In genomic region chr10:96181883-96182628, GRCm38 (mm10) we compare ENCODE assay signal across 15 mouse cellular contexts. TPM values are rescaled to one million over a fixed set of nuclear protein-coding genes. Genes with fewer than 3 reads are reported as not detected.
DNase-seq lines count a peak whose midpoint lies in the region; ATAC-seq and TF ChIP-seq lines count a peak whose summit lies in the region.
"Had no signal": no experiment of that assay in that cellular context is flagged by ENCODE, and none has a peak within 500 bp of the region (broad histone marks: within the 10 kb centered on the region; RNA-seq: fewer than 3 reads in every experiment).

No protein-coding gene starts in this region.

- intact Hi-C loops in left cerebral cortex, adult 2 months (cut with DNase I), result no loop called here
- intact Hi-C loops in left cerebral cortex, postnatal 25 days (cut with DNase I), result no loop called here

- TF ChIP-seq CTCF in left cerebral cortex, adult 2 months (IDR thresholded peaks at IDR 0.05), result peak; percentile 20

- ATAC-seq in forebrain, embryonic 16.5 days, result 0 out of 2 replicates have a peak, but pooled peaks have one; percentile 33
- ATAC-seq in forebrain, embryonic 15.5 days (replicated peaks), result no peak
- no peak for ATAC-seq in hindbrain, embryonic 11.5 days (ENCODE audit: low FRiP score)

- no peak overlapping the region for H3K27ac ChIP-seq in forebrain, embryonic 16.5 days (ENCODE audit: low read length)
- no peak overlapping the region for H3K27ac ChIP-seq in forebrain, embryonic 15.5 days (replicated peaks)
- no peak overlapping the region for H3K27ac ChIP-seq in left cerebral cortex, adult 2 months
- no peak overlapping the region for H3K27ac ChIP-seq in hindbrain, embryonic 11.5 days (ENCODE audit: low read depth, low read length)
- H3K27ac ChIP-seq: midbrain, embryonic 12.5 days had no signal

- no peaks in the 10 kb centered on the region for H3K27me3 ChIP-seq in forebrain, embryonic 16.5 days (replicated peaks; ENCODE audit: control insufficient read depth, insufficient read depth, low read length)
- no peaks in the 10 kb centered on the region for H3K27me3 ChIP-seq in forebrain, embryonic 15.5 days
- H3K27me3 ChIP-seq in hindbrain, embryonic 11.5 days (ENCODE audit: control insufficient read depth, insufficient read depth, low read length), result no peaks in the 10 kb centered on the region
- H3K27me3 ChIP-seq: midbrain, embryonic 12.5 days had no signal

- H3K36me3 ChIP-seq in forebrain, embryonic 16.5 days (ENCODE audit: control insufficient read depth, insufficient read depth), result no peaks in the 10 kb centered on the region
- no peaks in the 10 kb centered on the region for H3K36me3 ChIP-seq in forebrain, embryonic 15.5 days
- H3K36me3 ChIP-seq in hindbrain, embryonic 11.5 days (ENCODE audit: control insufficient read depth, insufficient read depth, low read length), result no peaks in the 10 kb centered on the region
- H3K36me3 ChIP-seq: midbrain, embryonic 12.5 days had no signal

- H3K9ac ChIP-seq in forebrain, embryonic 16.5 days (replicated peaks; ENCODE audit: low read depth, low read length), result no peak overlapping the region
- no peak overlapping the region for H3K9ac ChIP-seq in forebrain, embryonic 15.5 days (replicated peaks)
- H3K9ac ChIP-seq in hindbrain, embryonic 11.5 days (ENCODE audit: low read depth, low read length), result no peak overlapping the region
- H3K9ac ChIP-seq: midbrain, embryonic 12.5 days had no signal

- H3K4me1 ChIP-seq in forebrain, embryonic 16.5 days (replicated peaks; ENCODE audit: control insufficient read depth, insufficient read depth, low read length), result no peaks in the 10 kb centered on the region
- H3K4me1 ChIP-seq in forebrain, embryonic 15.5 days, result no peaks in the 10 kb centered on the region
- H3K4me1 ChIP-seq in hindbrain, embryonic 11.5 days (replicated peaks; ENCODE audit: control insufficient read depth, insufficient read depth, low read length), result no peaks in the 10 kb centered on the region
- H3K4me1 ChIP-seq: midbrain, embryonic 12.5 days had no signal

- 59% methylated on average over 6 of the region's 6 CpGs for WGBS in forebrain, embryonic 16.5 days
- 64% methylated on average over 6 of the region's 6 CpGs for WGBS in forebrain, embryonic 15.5 days
- WGBS in hindbrain, embryonic 11.5 days, result 90% methylated on average over 6 of the region's 6 CpGs

- no peak overlapping the region for H3K4me3 ChIP-seq in forebrain, embryonic 16.5 days (replicated peaks; ENCODE audit: low read length)
- H3K4me3 ChIP-seq in forebrain, embryonic 15.5 days, result no peak overlapping the region
- no peak overlapping the region for H3K4me3 ChIP-seq in left cerebral cortex, adult 2 months
- H3K4me3 ChIP-seq in hindbrain, embryonic 11.5 days (ENCODE audit: low read depth, low read length), result no peak overlapping the region
- H3K4me3 ChIP-seq: midbrain, embryonic 12.5 days had no signal

- no peak overlapping the region for H3K4me2 ChIP-seq in forebrain, embryonic 16.5 days (ENCODE audit: low read length)
- H3K4me2 ChIP-seq in forebrain, embryonic 15.5 days (replicated peaks), result no peak overlapping the region
- H3K4me2 ChIP-seq in hindbrain, embryonic 11.5 days (replicated peaks; ENCODE audit: low read depth, low read length), result no peak overlapping the region
- H3K4me2 ChIP-seq: midbrain, embryonic 12.5 days had no signal

- DNase-seq in left cerebral cortex, adult 2 months (ENCODE audit: extremely low spot score in 1 of 2, low spot score in 2 of 2), result no peak
- no peak for DNase-seq in left cerebral cortex, postnatal 25 days (ENCODE audit: low spot score in 2 of 2)
- peak; percentile 25 for DNase-seq in thymus, postnatal 25 days
- no peak for DNase-seq in thymus, postnatal 0 days (ENCODE audit: low spot score)
- no peak for DNase-seq in c-Kit-positive CD71-positive TER-119-positive erythroid progenitor cells, embryonic 14.5 days (ENCODE audit: low spot score)
- no peak for DNase-seq in hindbrain, embryonic 11.5 days (ENCODE audit: low spot score)
- DNase-seq: cerebellum, adult 18-20 months; heart, postnatal 4 days; kidney, adult 8-10 months had no signal

- H3K9me3 ChIP-seq in forebrain, embryonic 16.5 days (ENCODE audit: control insufficient read depth, low read length), result no peaks in the 10 kb centered on the region
- H3K9me3 ChIP-seq in forebrain, embryonic 15.5 days, result no peaks in the 10 kb centered on the region
- H3K9me3 ChIP-seq in hindbrain, embryonic 11.5 days (ENCODE audit: control insufficient read depth, low read length), result no peaks in the 10 kb centered on the region
- H3K9me3 ChIP-seq: midbrain, embryonic 12.5 days had no signal

RNA-seq across cellular contexts. Expression of gene Gm5426, which starts 45.7 kb away (rescaled TPM):
- not detected in 2 replicates for polyA plus RNA-seq in forebrain, embryonic 16.5 days (2015; fragmentation: Nextera tagmentation; extraction: Ambion mirVana)
- not detected in 2 replicates for polyA plus RNA-seq in forebrain, embryonic 15.5 days (2015; fragmentation: Nextera tagmentation; extraction: Ambion mirVana)
- not detected for total RNA-seq in left cerebral cortex, adult 2 months (2021)
- not detected for total RNA-seq in left cerebral cortex, postnatal 25 days (2021)
- polyA plus RNA-seq in thymus, postnatal 0 days (2015; fragmentation: Nextera tagmentation; extraction: Ambion mirVana), result not detected in 2 replicates
- not detected in 2 replicates for polyA plus RNA-seq in hindbrain, embryonic 11.5 days (2014; fragmentation: Nextera tagmentation; extraction: Ambion mirVana)
- total RNA-seq: heart, postnatal 4 days; layer of hippocampus, postnatal 25 days; liver, adult 2 months had no signal
- polyA plus RNA-seq: embryonic facial prominence, embryonic 14.5 days; liver, adult 2 months; midbrain, embryonic 12.5 days had no signal
